Mouse (Mus musculus): Measurements from ENCODE around the gene Lbr.
A peak's percentile ranks its signal among the peaks of the same experiment; 100 is the strongest.

Lbr gene

GRCm38 (mm10) chr1:181842781-181843180 is at the start of gene Lbr:
Gene Lbr, minus strand, starts transcription at chr1:181843046.
- peak; percentile 82 for DNase-seq (ENCODE audit: low read depth, low spot score)

- no peak for DNase-seq (ENCODE audit: low read depth, low spot score)
Measured at GRCm38 (mm10) chr1:181889670-181890069, 46.8 kb upstream of the Lbr start.

- peak; percentile 83 for DNase-seq (ENCODE audit: low read depth, low spot score)
Measured at GRCm38 (mm10) chr1:181888801-181889200, 46.0 kb upstream of the Lbr start.

GRCm38 (mm10) chr1:181881532-181881931 is 38.7 kb upstream of the Lbr start:
- DNase-seq (ENCODE audit: low read depth, low spot score) = peak; percentile 78

DNA sequence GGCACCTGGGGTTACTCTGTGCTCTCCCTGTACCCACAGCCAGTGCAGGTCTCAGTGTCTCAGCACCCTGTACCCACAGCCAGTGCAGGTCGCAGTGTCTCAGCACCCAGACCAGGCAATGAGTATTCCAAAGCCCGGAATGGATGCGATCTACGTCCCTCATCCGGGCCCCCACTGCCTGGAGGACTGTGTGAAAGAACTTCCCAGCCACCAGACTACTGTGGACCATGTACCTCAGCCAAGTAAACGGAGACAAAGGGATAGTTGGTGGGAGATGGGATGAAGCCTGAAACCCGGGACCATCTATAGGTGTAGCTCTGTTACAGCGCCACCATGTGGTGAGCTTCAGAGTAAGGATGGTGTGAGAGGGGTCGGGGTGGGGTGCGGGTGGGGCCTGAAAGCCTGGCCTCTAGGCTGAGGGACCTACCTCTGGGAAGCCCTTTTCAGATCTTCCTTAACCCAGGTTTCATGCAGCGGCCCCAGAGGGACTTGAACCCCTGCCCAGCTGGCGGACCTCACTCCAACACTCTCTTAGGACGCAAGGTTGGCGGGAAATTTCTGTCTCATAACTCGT is 38.0 kb upstream of the Lbr start:
- no peak for DNase-seq (ENCODE audit: low read depth, low spot score)

- DNase-seq (ENCODE audit: low read depth, low spot score) = no peak
Measured at GRCm38 (mm10) chr1:181878436-181878835, 35.6 kb upstream of the Lbr start.

DNA sequence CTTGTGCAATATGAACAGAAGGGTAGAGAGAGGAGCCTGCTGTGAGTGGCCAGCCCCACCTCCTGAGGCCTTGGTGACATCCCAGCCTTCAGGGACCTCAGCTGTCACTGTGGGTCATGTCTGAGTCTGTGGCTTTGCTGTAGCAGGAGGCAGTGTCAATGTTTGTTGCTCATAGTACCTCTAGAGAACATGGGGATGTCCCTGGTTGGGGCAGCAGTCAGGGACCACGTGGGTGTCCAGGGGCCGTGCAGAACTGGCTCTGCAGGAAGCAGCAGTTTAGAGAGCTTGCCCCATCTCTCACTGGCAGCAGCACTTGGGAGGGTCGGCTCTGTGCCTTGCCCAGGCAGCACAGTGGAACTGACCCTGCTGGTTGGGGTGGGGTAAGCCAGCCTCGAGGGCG is 34.2 kb upstream of the Lbr start:
- DNase-seq (ENCODE audit: low read depth, low spot score) = no peak

GRCm38 (mm10) chr1:181876656-181877055 is 33.8 kb upstream of the Lbr start:
- no peak for DNase-seq (ENCODE audit: low read depth, low spot score)

DNA sequence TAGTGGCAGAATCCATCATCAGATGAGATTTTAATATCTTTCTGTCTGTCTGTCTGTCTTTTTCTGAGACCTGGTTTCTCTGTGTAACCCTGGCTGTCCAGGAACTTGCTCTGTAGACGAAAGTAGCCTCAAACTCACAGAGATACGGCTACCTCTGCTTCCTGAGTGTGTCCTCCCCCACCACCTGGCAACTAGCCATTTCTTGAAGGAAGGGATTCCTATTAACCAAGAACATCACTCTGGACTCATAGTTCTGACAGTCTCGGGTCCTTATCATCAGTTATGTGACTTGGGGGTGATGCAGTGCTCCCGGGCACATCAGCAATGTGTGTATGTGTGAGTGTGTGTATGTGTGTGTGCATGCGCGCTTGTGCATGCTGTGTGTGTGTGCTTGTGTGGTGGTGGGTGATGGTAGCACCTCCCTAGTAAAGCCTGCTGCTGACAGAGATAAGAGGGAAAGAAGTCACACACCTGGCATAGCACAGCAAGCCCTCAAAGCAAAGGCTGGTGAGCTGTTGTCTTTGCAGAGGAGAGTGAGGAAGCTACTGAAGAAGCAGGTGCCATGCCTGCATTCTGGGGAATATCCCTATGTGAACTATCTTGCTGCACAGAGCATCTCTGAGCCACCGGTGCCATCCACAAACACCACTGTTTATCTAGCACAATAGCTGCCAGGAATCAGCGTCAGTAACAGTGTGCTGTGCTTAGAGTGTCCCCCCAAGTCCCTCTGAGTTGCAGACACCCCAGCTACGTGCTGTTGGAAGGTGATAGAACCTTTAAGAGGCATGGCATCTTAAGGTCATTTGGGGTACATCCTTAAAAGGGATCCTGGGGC is 30.5 kb upstream of the Lbr start:
- no peak for DNase-seq (ENCODE audit: low read depth, low spot score)

DNA sequence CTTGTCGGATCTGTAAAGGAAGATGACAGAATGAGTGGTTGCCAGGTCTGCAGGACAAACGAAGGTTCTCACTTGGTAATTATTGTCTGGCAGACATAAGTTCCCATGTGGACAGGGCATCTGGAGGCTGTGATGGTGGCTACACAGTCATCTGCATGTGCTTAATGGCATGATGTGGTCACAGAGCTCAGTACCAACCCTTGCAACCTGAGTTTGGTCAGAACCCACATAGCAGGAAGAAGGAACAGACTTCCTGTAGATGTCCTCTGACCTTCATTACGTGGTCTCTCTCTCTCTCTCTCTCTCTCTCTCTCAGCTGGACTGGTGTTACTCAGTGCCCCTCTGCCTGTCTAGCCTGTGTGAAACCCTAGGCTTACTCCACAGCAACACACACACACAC is 29.8 kb upstream of the Lbr start:
- no peak for DNase-seq (ENCODE audit: low read depth, low spot score)

DNA sequence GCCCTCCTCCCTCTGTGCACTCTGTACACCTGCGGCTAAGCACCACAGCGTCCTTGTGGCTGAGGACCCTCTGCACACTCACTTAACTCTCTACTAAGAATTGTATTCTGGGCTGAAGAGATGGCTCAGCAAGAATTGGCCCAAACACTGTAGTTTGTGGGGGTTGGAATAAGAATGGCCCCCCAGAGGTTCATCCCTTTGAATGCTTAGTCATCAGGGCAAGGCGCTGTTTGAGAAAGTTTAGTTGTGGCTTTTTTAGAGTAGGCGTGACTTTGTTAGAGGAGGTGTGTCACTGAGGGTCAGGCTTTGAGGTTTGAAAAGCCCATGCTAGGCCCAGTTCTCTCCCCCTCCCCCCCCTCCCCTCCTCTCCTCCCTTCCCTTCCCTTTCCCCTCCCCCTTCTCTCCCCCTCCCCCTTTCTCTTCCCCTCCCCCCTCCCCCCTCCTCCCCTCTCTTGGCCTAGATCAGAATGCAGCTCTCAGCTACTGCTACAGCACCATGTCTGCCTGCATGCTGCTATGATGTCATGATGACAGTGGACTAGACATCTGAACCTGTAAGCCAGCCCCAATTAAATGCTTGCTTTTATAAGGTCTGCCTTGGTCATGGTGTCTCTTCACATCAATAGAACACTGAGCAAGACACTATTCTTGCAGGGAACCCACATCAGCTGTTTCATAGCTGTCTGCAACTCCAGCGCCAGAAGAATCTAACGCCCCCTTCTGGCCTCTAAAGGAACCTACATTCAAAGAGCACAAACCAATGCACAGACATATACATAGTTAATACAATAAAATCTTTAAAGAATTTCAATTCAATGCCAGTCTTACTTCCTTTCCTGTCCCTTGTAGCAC is 23.8 kb upstream of the Lbr start:
- DNase-seq (ENCODE audit: low read depth, low spot score) = peak; percentile 45

GRCm38 (mm10) chr1:181865863-181866216 is 23.0 kb upstream of the Lbr start:
- DNase-seq (ENCODE audit: low read depth, low spot score) = no peak

- no peak for DNase-seq (ENCODE audit: low read depth, low spot score)
Measured at GRCm38 (mm10) chr1:181864971-181865862, 22.4 kb upstream of the Lbr start.

- DNase-seq (ENCODE audit: low read depth, low spot score) = no peak
Measured at GRCm38 (mm10) chr1:181863431-181863830, 20.6 kb upstream of the Lbr start.

- no peak for DNase-seq (ENCODE audit: low read depth, low spot score)
Measured at GRCm38 (mm10) chr1:181862676-181863374, 20.0 kb upstream of the Lbr start.

DNA sequence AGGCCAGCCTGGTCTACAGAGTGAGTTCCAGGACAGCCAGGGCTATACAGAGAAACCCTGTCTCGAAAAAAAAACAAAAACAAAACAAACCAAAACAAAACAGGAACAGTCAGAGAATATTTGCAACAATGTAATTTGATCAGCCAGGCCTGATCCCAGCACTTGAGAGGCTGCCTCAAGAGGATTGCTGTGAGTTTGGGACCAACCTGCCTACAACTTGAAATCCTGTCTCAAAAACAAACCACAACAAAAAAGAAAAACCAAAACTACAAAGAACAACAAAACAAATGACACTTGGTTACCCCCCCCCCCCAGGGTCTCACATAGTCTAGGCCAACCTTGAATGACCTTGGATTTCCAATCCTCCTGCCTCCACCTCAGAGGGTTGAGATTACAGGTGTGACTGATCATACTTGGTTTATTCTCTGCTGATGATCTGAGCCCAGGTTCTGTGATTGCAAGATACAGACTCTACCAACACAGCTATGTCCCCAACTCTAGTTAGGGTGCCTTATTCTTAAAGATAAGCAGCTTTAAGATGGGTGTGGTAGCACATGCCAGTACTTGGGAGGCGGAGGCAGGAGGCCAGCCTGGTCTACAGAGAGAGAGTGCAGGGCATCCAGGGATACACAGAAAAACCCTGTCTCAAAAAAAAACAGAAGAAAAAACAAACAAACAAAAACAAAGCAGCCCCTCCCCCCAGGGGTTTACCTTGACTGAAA is 18.5 kb upstream of the Lbr start:
- DNase-seq (ENCODE audit: low read depth, low spot score) = peak; percentile 39

DNA sequence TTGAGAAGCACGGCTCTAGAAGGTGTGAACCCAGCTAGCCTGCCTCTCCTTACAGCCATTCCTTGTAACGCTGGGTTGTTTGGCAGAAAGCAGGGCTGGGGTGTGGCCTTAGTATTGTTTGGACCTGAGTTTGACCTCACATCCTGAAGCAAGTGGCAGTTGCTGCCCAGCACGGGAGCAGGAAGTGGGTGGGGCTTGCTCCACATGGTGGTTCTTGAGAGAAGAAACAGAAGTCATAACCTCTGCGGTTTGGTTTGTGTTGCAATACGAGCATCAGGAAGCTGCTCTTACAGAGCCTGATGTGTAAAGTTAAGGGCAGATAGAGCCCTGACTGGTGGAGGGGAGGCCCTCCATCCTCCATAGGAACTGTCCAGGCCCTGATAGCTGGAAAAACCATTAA is 17.8 kb upstream of the Lbr start:
- DNase-seq (ENCODE audit: low read depth, low spot score) = peak; percentile 90

- no peak for DNase-seq (ENCODE audit: low read depth, low spot score)
Measured at GRCm38 (mm10) chr1:181856329-181856728, 13.5 kb upstream of the Lbr start.

- no peak for DNase-seq (ENCODE audit: low read depth, low spot score)
Measured at GRCm38 (mm10) chr1:181854829-181855228, 12.0 kb upstream of the Lbr start.

- DNase-seq (ENCODE audit: low read depth, low spot score) = peak; percentile 84
Measured at GRCm38 (mm10) chr1:181853081-181853736, 10.4 kb upstream of the Lbr start.

Data from CD4-positive helper T cell, adult 2 months (primary cell).